Mouse (Mus musculus) cortical plate, adult 2 months (tissue): ENCODE results near the gene Cpne5.

ENCODE experiments used
- CTCF ChIP-seq: fragments of 200-500 bp; IDR thresholded peaks from 2 replicates; pipeline ENCODE4 v1.5.1; 2011; ENCODE audit warnings: mild to moderate bottlenecking, control low read depth, low read length; ENCODE audit not compliant: insufficient read depth; ENCODE audit errors: extremely low read depth
- POLR2A ChIP-seq: fragments of 200-500 bp; IDR thresholded peaks from 2 replicates; pipeline ENCODE4 v1.6.1; 2011; ENCODE audit warnings: mild to moderate bottlenecking, low read length, control low read depth; ENCODE audit not compliant: insufficient read depth; ENCODE audit errors: extremely low read depth

- TF ChIP-seq CTCF (no peak), POLR2A (no peak)
These were observed 26.8 kb upstream of the Cpne5 start for GRCm38 (mm10) chr17:29264760-29265159.
